Mouse (Mus musculus) midbrain, postnatal 0 days (tissue): ENCODE measurements around the gene Ntn1. TPM values are rescaled to one million over a fixed set of nuclear protein-coding genes. Genes with fewer than 3 reads are reported as not detected.

Experiments
- ATAC-seq: fragments of 200-750 bp; cut with Nextera tagmentation; 2 replicates; pipeline ENCODE4 v1.8.0; 2017; ENCODE audit warnings: moderate number of reproducible peaks, mild to moderate bottlenecking, moderate TSS enrichment, moderate library complexity; ENCODE audit not compliant: low FRiP score
- DNase-seq: peaks from one replicate; pipeline ENCODE4 v3.0.0-alpha.2; 2015; ENCODE audit warnings: low spot score
- H3K27ac ChIP-seq: fragments of 300-500 bp; sonication (generic); 2 replicates; pipeline ENCODE4 v1.5.1; 2014; ENCODE audit warnings: low read depth, mild to moderate bottlenecking, low read length, mixed read lengths
- H3K27me3 ChIP-seq: fragments of 300-500 bp; sonication (generic); 2 replicates; pipeline ENCODE4 v1.6.1; 2014; ENCODE audit warnings: low read length, control low read depth, mixed read lengths; ENCODE audit not compliant: insufficient read depth
- H3K36me3 ChIP-seq: fragments of 300-500 bp; sonication (generic); 2 replicates; pipeline ENCODE4 v1.6.1; 2014; ENCODE audit warnings: low read length, control low read depth, mixed read lengths; ENCODE audit not compliant: insufficient read depth
- H3K4me1 ChIP-seq: fragments of 300-500 bp; sonication (generic); 2 replicates; pipeline ENCODE4 v1.6.1; 2014; ENCODE audit warnings: mild to moderate bottlenecking, control low read depth, antibody characterized with exemption, low read length, mixed read lengths; ENCODE audit not compliant: insufficient read depth
- H3K4me2 ChIP-seq: fragments of 300-500 bp; sonication (generic); 2 replicates; pipeline ENCODE4 v1.6.1; 2014; ENCODE audit warnings: low read depth, mild to moderate bottlenecking, low read length, mixed read lengths; ENCODE audit not compliant: poor library complexity, severe bottlenecking
- H3K4me3 ChIP-seq: fragments of 300-500 bp; sonication (generic); 2 replicates; pipeline ENCODE4 v1.5.1; 2014; ENCODE audit warnings: low read depth, mild to moderate bottlenecking, low read length, moderate library complexity
- H3K9ac ChIP-seq: fragments of 300-500 bp; sonication (generic); replicated peaks from 2 replicates; pipeline ENCODE4 v1.6.1; 2014; ENCODE audit warnings: mild to moderate bottlenecking, low read length, moderate library complexity, mixed read lengths; ENCODE audit not compliant: poor library complexity, severe bottlenecking
- H3K9me3 ChIP-seq: fragments of 300-500 bp; sonication (generic); 2 replicates; pipeline ENCODE4 v1.6.1; 2016; ENCODE audit warnings: low read length, control low read depth
- CTCF ChIP-seq: IDR thresholded peaks from 2 replicates; pipeline ENCODE4 v1.5.1; 2016; ENCODE audit warnings: antibody characterized with exemption, mild to moderate bottlenecking
- WGBS: fragments of 180-500 bp; shearing (Covaris S2); extraction: QIAGEN DNeasy Blood & Tissue Kit; methylation state at CpG from one replicate; pipeline ENCODE4 v1.1.7; 2014; 5-methylcytosine and 5-hydroxymethylcytosine counted together
- polyA plus RNA-seq: library from polyadenylated mRNA; unstranded; fragments of >200 nt; fragmentation: Nextera tagmentation; extraction: Ambion mirVana; gene quantifications from 2 replicates; pipeline ENCODE4 v1.2.1, GENCODE M21; 2015
- total RNA-seq: library from RNA; depleted of rRNA; stranded (reverse); fragments of >200 nt; gene quantifications from 2 replicates; pipeline ENCODE4 v1.2.3, GENCODE M21; 2014

Ntn1 gene
- total and polyA plus RNA-seq, 2 experiments from 2014 or later = 9.6 to 66.4 TPM

GRCm38 (mm10) chr11:68442346-68442745 lies 41.7 kb upstream of the Ntn1 start:
- H3K27me3 ChIP-seq = no peaks in the 10 kb centered on the region
- H3K4me2 ChIP-seq = no peak overlapping the region
- no peak overlapping the region for H3K27ac ChIP-seq
- ATAC-seq = no peak
- H3K4me3 ChIP-seq = no peak overlapping the region
- DNase-seq = no peak
- H3K36me3 ChIP-seq = no peaks in the 10 kb centered on the region
- no peak for TF ChIP-seq CTCF
- no peaks in the 10 kb centered on the region for H3K4me1 ChIP-seq
- no peaks in the 10 kb centered on the region for H3K9me3 ChIP-seq
- no peak overlapping the region for H3K9ac ChIP-seq
- WGBS = 92% methylated on average over 8 of the region's 8 CpGs

GRCm38 (mm10) chr11:68440965-68441364 lies 40.3 kb upstream of the Ntn1 start:
- TF ChIP-seq CTCF = no peak
- Histone ChIP-seq H3K9ac (no peak overlapping the region), H3K27me3 (no peaks in the 10 kb centered on the region), H3K9me3 (no peaks in the 10 kb centered on the region), H3K4me1 (no peaks in the 10 kb centered on the region), H3K36me3 (no peaks in the 10 kb centered on the region), H3K4me2 (no peak overlapping the region), H3K4me3 (no peak overlapping the region), H3K27ac (no peak overlapping the region)
- WGBS = 68% methylated on average over 4 of the region's 5 CpGs
- no peak for DNase-seq
- ATAC-seq = no peak

GRCm38 (mm10) chr11:68440100-68440499 lies 39.5 kb upstream of the Ntn1 start:
- DNase-seq = no peak
- Histone ChIP-seq H3K9ac (no peak overlapping the region), H3K36me3 (no peaks in the 10 kb centered on the region), H3K4me3 (no peak overlapping the region), H3K4me2 (no peak overlapping the region), H3K27me3 (no peaks in the 10 kb centered on the region), H3K27ac (no peak overlapping the region), H3K4me1 (no peaks in the 10 kb centered on the region), H3K9me3 (no peaks in the 10 kb centered on the region)
- TF ChIP-seq CTCF = no peak
- no peak for ATAC-seq
- 80% methylated on average over 9 of the region's 9 CpGs for WGBS

- no peaks in the 10 kb centered on the region for H3K9me3 ChIP-seq
- TF ChIP-seq CTCF = no peak
- no peak overlapping the region for H3K9ac ChIP-seq
- ATAC-seq (no peak), DNase-seq (no peak)
- H3K4me1 ChIP-seq = no peaks in the 10 kb centered on the region
- no peak overlapping the region for H3K4me2 ChIP-seq
- H3K36me3 ChIP-seq = no peaks in the 10 kb centered on the region
- WGBS = 84% methylated on average over 5 of the region's 5 CpGs
- no peak overlapping the region for H3K4me3 ChIP-seq
- peaks cover 6% of the 10 kb centered on the region for H3K27me3 ChIP-seq
- H3K27ac ChIP-seq = no peak overlapping the region
Measured at GRCm38 (mm10) chr11:68436376-68436775, 35.8 kb upstream of the Ntn1 start.

- Histone ChIP-seq H3K4me1 (no peaks in the 10 kb centered on the region), H3K27ac (no peak overlapping the region), H3K4me2 (no peak overlapping the region), H3K9ac (no peak overlapping the region), H3K36me3 (no peaks in the 10 kb centered on the region), H3K9me3 (no peaks in the 10 kb centered on the region), H3K4me3 (no peak overlapping the region), H3K27me3 (peaks cover 11% of the 10 kb centered on the region)
- TF ChIP-seq CTCF = no peak
- DNase-seq = no peak
- no peak for ATAC-seq
- WGBS = 95% methylated on average over 4 of the region's 4 CpGs
Measured at GRCm38 (mm10) chr11:68435601-68436000, 35.0 kb upstream of the Ntn1 start.

GRCm38 (mm10) chr11:68434697-68435096 lies 34.1 kb upstream of the Ntn1 start:
- 76% methylated on average over 2 of the region's 2 CpGs for WGBS

More at GRCm38 (mm10) chr11:68434697-68435096, 34.1 kb upstream of the Ntn1 start:
- TF ChIP-seq CTCF = no peak
- ATAC-seq (no peak), DNase-seq (no peak)
- Histone ChIP-seq H3K36me3 (no peaks in the 10 kb centered on the region), H3K27ac (no peak overlapping the region), H3K4me2 (no peak overlapping the region), H3K9me3 (no peaks in the 10 kb centered on the region), H3K27me3 (peaks cover 11% of the 10 kb centered on the region), H3K4me3 (no peak overlapping the region), H3K4me1 (no peaks in the 10 kb centered on the region), H3K9ac (no peak overlapping the region)
